Mouse (Mus musculus) urinary bladder, postnatal 10 days (tissue): ENCODE data around the gene Rspry1.

Experiments
- DNase-seq: peaks from one replicate; pipeline ENCODE4 v3.0.0; 2022; ENCODE audit warnings: low spot score

The Rspry1 gene

DNA sequence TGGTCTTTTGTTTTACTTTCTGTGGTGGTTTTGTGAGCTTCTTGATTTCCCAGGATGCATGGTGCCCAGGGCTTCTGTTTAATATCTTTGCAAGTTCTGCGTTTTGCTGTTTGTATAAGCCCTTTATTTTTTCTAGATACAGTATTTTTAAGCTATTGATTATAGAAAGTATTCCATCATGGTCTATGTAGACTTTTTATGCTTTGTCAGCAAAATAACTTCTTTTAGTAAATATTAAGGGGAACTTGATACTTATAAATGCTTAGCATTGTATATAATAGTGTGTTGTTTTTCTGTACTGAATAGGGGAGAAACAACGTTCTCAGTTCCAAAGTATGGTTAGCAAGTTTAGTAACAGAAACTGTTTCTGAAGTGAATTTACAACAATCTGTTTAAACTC, 2.3 kb downstream of the Rspry1 start:
- DNase-seq, result no peak

DNA sequence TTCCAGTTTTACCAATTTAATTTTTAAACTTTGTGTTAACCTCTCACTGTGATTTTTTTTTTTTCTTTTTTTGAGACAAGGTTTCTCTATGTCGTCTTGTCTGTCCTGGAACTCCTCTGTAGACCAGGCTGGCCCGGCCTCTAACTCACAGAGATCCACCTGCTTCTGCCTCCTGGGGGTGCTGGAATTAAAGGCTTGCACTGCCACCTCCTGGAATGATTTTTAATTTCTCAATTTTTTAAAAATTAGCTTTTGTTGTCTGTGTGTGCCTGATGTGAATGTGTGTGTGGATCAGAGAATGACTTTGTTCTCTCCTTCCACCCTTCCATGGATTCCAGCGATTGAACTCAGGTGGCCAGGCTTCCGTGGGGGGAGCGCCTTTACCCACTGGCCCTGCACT, 5.3 kb downstream of the Rspry1 start:
- DNase-seq, result no peak

DNA sequence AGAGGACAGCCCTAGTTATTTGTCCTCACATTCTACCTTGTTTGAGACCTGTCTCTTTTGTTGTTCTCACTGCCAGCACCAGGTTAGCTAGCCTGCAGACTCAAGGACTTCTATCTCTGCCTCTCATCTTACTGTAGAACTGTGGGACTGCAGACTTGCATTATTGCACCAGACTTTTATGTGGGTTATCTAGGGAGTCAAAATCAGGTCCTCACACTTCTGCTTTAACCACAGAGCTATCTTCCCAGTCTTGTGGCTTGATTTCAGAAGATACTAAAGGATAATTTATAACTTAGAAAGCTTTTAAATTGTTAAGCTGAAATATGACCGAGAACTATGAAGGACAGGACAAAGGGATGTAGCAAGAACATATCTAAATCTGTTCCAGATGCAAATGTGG, 23.1 kb downstream of the Rspry1 start:
- no peak for DNase-seq

DNA sequence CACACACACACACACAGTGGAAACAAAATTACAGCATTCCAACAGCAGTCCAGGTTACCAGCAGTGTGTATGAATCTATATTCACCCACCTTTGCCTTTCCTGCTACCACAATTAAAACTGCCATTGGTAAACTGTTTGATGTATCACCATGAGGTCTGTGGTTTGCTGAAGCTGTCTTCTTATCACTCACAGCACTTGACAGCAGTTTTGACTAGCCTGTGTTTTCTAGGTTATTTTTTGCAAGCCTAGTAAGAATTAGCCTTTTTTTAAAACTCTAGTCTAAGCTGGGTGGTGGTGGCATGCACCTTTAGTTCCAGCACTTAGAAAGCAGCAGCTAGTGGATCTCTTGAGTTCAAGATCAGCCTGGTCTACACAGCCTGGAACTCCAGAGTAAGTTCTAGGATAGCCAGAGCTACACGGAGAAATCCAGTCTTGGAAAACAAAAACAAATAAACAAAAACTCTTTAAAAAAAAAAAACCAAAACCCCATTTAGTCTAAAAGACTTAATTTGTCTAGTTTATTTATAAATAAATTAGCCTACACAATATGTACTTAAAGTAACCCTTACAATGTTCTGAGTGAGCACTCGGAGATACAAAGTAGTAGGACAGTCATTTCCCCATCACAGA, 31.9 kb downstream of the Rspry1 start:
- DNase-seq, result no peak

DNA sequence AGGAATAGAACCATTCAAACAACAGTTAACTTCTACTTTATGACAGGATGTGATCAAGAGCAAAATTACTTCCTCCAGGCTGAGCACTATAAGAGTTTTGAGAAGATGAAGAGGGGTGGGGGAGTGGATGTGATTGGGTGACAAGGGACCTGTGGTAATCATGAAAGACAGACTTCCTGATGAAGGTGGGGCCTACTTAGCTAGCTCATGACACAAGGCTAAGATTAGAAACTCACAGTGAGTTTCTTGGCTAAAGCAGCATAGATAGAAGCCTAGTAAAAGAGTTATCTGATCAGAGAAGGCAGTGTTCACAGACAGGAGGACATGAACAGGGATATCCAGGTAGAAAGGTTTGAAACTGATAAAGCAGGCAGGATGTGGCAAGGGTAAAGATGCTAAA, 32.5 kb downstream of the Rspry1 start:
- no peak for DNase-seq

DNA sequence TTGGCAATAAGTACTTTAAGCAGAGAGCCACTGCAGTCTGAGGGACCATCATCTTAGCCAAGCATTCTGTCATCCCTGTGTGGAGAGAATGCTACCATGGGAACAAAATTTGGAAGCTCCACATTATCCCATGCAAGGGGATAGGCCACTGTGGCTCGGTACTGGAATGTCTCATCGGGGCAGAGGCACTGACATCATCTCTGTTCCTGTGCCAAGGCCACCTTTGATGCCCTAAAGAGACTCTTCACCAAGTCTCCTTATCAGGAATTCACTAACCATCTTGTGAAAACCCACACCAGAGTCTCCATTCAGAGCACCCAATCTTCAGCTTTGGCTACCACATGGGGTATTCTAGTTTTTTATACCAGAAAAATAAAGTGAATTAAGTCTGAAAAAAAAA, 39.4 kb downstream of the Rspry1 start:
- no peak for DNase-seq

DNA sequence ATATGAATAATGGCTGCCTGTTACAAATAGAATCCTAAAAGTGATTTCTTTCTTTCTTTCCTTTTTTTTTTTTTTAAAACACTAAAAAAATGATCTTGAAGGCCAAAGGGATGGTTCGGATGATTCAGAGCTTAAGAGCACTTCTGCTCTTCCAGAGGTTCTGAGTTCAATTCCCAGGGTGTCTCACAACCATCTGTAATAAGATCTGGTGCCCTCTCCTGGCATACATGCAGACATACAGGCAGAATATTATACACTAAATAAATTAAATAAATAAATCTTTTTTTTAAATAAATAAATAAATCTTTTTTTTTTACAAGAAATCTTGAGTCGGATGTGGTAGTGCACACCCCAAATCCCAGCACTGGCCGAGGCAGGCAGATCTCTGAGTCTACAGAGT, 40.2 kb downstream of the Rspry1 start:
- no peak for DNase-seq

DNA sequence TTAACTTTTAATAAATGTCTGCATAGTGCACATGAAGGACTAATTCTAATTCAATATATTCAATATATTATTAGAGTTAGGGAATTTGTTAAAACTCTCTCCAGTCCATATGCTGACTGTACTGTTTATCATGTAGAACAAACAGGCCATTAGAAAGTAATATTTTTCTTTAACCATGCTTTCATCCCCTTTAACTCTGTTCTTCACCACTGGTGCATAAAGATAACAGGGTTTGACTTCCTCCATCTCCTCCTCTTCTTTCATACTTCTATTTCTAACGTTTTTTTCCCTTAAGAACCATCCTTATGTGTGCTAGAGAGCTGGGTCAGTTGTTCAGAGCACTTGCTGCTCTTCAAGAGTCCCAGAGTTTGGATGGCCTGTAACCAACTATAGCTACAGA, 43.5 kb downstream of the Rspry1 start:
- no peak for DNase-seq

DNA sequence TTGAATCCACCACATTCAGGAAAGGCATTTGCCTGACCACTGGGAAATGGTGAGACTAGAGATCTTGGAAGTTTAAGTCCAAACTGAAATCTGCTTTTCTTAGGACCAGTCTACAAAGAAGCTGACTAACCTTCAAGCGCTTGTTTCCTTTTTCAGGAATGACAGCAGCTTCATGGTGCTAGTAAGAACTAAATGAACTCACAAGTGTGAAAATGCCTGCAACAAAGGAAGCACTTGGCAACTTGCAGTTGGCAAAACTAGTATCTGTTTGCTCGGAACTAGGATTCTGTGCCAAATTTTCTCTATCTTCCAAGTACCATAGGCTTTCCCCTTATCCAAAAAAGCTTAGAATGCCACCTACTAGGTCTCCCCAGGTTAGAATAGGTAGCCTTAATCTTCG, 44.4 kb downstream of the Rspry1 start:
- DNase-seq, result no peak

DNA sequence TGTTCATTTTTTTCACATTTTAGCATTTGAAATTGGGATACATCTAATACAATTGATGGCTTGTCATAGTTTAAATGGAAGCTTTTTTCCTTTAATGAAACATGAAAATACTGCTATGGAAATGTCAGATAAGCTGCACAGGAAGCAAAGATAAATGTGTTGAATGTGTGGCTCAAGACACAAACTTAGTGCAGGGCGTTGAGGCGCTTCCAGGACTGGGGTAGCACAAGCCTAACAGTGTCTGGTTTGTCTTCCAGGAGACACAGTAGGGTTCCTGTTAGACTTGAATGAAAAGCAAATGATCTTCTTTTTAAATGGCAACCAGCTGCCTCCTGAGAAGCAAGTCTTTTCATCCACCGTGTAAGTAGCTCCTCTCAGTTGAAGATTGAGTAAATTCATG, 47.8 kb downstream of the Rspry1 start:
- no peak for DNase-seq

DNA sequence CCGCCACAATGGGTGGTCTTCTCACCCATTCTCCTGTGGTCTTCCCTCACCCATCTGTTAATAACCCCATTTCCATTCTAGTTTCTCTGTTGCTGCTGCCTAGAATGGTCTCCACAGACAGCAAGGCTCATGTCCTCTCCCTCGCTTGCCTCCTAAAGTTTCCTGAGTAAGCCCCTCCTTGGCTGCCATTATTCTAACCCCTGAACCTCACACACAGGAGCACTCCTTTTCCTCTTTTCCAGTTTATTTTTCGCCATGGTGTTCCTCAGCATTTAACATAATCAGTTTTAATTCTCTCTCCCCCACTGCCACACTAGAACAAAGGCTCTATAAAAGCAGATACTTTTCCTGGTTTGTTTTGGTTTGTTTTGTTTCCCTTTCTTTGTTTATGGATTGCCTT, 51.2 kb downstream of the Rspry1 start:
- no peak for DNase-seq

DNA sequence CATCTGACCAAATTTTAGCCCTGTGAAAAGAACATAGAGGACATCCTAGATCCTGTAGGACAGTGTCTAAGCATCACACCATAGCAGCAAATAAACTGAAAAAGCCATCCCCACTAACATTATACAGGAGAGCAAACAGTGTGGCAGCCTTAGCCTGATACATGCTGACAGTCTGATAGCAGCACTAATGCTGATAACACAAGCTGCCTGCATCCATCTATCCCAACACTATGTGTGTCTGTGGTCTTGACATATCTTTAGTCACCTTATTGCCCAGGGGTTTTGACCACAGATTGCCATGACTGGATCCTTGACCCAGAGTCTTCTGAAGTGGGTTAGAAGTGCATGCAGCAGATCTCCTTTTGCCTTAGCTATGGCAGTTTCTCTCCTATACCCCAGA, 53.3 kb downstream of the Rspry1 start:
- DNase-seq, result no peak

DNA sequence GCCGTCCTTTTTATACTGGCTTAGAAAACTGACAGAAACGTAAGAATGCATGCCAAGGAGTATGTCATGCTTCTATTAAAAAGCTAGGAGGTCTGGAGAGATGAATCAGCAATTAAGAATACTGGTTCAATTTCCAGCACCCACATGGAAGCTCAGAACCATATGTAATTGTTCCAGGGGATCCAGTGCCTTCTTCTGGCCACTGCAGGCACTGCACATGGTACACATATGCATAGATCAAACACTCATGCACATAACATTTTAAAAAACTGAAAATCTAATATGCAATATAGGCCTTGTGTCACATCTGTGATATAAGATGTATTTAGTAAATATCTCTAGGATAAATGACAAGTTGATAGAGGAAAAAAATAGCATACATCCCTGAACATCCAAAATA, 56.3 kb downstream of the Rspry1 start:
- no peak for DNase-seq

DNA sequence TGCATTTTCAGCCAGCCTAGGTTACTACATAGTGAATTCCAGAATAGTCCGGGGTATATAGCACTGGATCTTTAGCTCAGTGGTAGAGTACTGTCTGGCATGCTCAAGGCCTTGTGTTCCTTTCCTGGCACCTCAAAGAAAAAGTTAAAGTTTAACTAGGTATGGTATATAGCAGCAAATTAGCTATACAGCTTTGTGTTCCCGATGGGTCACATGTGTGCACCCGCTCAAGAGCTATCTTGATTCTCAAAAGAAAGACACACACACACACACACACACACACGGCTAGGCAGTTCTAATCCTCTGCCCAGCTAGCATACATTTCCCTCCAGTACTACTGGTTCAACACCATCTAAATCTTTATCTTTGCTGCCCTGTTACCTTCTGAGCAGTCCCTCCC, 58.7 kb downstream of the Rspry1 start:
- DNase-seq, result no peak

DNA sequence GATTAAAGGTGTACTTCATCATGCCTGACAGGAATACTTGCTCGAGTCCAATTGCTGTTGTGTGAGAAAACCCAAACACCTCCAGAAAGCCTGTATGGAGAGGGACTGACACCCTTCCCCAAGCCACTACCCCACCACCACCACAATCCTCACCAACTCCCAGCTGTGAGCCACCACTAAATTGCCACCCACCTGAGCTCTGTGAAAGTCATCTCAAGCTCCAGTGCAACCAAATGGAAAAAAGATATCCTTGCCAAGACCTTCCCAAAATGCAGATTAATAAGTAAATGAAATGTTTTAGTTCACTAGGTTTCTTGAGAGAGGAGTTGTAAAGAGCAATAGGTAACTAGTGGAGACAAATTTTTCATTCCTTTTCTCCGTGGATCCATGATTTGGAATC, 63.0 kb downstream of the Rspry1 start:
- DNase-seq, result no peak

DNA sequence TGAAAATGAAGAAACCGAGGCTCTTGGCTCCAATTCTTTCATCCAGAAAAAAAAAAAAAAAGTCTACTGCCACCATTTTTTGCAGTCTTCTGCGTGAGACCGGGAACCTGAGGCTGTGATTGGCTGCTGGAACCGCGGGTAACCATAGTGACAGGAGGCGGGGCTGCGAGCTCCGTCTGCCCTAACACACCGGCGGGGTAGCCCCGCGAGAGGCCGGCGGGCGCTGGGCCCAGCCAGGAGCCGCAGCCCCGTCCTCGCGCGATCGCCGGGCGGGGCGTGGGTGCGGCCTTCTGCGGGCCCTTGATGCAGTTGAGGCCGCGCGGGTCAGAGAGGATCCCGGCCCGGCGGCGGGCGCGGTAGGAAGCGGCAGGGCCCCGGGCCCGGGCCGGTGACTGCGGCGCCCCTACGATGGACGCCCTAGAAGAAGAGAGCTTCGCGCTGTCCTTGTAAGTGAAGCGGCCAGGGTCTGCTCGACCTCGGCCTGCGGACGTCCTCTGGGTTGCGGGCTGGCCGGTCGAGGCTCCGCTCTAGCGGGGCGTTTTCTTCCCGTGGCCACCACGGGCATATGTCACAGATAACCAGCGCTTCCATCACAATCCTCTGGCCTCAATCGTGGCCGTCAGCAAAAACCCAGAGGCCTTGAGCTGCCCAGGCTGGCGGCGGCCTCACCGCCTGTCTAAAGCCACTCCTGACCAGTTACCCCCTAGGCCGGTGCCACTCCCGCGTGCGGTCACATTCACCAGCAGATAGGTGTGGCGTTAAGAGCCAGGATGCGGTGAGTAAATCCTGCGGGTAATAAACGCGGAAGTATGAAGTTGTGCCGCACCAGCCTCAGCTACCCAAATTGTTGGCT, 64.9 kb downstream of the Rspry1 start, which contains the start of gene Arl2bp:
Arl2bp (plus strand) TSS at position 145 of the 853 bp plus-strand sequence.
- peak; percentile 87 for DNase-seq

DNA sequence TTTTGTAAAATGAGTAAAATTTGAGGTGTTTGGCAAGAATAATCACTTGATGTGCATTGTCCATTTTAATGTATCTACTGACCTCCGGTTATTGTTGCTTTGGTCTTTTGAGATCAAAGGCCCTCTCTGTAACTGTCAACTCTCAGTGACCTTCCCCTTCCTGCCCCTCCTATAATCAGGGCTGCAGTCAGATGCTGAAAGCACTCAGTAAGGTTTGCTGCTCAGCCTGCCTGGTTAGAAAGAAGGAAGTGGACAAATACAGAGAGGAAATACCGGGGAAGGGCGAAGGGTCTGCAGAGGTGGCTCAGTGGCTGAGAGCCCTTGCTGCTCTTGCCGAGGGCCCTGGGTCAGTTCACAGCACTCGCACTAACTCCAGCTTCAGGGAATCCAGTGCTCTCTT, 72.6 kb downstream of the Rspry1 start:
- no peak for DNase-seq

DNA sequence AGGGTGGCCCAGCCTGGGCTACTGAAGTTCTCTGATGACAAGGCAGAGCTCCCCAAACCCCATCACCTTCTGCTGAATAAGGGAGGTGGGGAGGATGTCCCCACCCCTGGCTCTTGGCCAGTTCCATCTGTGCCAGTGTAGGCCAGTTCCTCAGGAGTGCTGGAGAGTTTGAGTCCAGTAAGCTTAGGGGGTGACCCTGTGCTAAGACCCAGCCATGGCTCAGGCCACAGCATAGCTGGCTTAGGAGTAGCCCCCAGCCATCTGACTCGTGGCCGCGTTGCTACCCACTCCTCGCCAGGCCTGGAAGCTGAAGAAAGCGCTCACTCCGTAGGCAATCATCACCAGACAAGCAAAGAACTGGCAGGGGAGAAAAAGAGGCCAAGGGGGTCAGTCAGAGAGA, 74.2 kb downstream of the Rspry1 start:
- no peak for DNase-seq

DNA sequence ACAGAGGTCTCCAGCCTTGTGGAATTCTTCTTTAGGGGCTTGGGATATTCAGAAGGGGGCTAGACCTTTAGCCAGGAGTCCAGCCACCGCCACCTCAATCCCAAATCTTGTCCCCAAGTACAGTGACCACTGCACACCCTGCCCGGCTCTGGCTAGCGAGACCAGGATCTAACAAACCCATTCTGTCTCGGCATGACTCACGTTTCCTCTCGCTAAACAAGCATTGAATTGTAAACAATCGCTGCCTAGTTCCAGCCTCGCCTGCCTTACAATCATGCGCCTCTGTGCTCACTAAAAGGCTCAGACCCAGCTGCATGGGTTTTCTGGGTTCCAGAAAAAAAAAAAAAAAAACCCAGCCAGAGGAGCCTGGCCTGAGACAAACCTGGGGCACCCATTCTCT, 76.8 kb downstream of the Rspry1 start:
- DNase-seq, result no peak

DNA sequence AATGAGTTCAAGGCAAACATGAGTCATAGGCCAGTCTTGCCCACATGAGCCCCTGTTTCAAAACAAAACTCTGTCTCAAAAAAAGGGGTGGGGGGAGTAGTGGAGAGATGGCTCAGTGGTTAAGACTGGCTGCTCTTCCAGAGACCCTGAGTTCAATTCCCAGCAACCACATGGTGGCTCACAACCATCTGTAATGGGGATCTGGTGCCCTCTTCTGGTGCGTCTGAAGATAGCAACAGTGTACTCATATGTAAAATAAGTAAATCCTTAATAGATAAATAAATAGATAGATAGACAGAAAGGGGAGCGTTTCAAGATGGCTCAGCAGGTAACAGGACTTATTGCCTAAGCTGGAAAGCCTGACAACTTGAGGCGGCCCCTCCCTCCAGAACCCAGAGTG, 78.7 kb downstream of the Rspry1 start:
- no peak for DNase-seq

DNA sequence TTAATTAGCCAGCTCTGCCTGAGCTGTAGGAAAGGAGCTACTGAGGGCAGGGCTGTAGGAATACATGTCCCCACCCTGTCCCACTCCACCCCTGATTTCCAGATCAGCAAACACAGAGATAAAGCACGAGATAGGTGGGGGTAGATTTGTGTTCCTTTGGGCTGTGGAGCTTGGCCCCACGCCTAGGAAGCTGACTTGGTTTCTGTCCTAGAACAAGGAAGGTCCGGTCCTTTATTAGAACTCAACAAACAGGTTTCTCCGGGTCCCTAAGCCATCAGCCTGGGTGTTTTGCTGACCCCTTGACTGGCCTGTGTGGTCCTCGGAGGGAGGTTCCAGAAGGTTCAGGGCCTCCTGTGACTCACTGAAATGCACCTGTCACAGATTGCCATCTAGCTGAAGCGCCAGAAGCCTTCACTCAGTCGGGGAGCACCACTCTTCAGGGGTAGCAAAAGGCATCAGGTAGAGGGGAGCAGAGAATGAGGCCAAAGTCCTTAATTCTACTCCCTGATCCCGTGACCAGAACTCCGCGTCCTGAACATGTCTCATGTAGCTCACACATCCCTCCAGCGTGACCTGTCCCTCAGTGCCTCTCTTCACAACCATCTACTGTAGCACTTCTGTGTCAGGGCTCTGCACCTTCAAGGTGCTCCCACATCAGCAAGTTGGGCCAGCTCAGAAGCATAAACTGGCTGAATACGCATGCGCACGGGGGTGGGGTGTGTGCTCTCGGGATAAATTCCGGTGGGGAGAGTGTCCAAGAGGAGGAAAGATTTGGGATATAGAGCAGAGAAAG, 81.2 kb downstream of the Rspry1 start:
- DNase-seq, result no peak

DNA sequence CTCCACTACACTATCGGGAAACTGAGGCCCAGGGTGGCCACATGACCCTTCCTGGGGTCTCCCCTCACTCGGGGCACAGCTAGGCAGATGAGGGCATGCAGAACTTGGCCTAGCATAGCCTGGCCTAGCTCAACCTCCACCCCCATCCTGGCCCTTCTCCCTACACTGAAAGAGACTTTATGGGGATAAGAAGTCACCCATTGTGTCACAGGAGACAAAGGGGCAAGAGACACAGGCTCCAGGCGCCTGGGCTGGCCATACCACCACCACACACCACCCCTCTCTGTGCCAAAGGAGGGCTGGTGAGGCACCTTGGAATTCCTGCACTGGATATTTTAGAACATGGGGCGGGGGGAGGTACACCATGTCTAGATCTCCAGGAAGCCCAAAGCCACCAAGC, 82.5 kb downstream of the Rspry1 start:
- DNase-seq, result no peak

DNA sequence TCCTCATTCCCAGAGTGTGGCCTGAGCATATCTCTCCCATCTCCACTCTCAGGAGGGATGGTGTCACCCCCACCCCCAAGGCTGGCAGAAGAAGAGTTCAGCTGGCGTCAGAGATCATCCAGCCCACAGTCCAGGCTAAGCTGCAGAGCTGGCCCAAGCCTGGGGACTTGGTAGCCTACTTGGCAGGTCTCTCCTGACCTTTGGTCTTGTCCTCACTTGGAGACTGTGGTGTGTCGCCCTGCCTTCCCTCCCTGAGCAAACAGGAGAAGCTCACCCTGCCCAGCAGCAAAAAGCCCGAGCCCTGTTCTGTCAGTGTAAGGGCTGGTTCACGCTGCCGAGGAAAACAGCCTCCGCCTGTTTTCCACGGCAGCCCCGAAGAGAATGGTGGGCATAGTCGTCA, 84.2 kb downstream of the Rspry1 start:
- DNase-seq, result no peak
